Mouse (Mus musculus): ENCODE results near the gene Rtbdn.

DNA sequence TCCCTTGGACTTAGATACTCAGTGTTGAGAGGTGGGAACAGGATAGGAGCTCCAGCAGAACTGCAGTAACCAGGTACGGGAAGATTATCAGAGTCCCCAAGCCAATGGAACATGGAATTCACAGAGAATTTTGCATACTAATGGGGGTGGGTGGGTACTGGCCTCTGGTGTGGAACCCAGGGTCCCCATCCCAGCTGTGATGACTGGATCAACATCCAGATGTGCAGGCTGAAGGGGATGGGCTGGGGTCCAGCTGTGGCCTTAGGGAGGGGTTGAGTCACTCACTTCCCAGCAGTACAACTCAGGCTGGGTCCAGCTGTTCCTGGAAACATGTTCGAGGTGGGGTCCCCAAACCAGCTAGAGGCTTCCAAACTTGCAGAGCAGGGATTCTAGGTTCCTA, 41.1 kb downstream of the Rtbdn start:
- TF ChIP-seq CTCF (conservative IDR thresholded peaks at IDR 0.05; ENCODE audit: low read length), result no peak
- TF ChIP-seq NANOG (IDR thresholded peaks at IDR 0.05; ENCODE audit: borderline replicate concordance, low read length), result no peak
- no peak for TF ChIP-seq POU5F1 (IDR thresholded peaks at IDR 0.05; ENCODE audit: borderline replicate concordance, low read length)
